Mouse (Mus musculus) lung, postnatal 0 days (tissue): Measurements from ENCODE around the gene Xrn1. TPM values are rescaled to one million over a fixed set of nuclear protein-coding genes. Genes with fewer than 3 reads are reported as not detected.

Source experiments
- ATAC-seq: fragments of 200-750 bp; cut with Nextera tagmentation; 2 replicates; pipeline ENCODE4 v1.8.0; 2017; ENCODE audit warnings: moderate library complexity
- DNase-seq: peaks from one replicate; pipeline ENCODE4 v3.0.0-alpha.2; 2016; ENCODE audit warnings: low spot score
- H3K27ac ChIP-seq: fragments of 300-500 bp; sonication (generic); 2 replicates; pipeline ENCODE4 v1.5.1; 2014; ENCODE audit warnings: antibody characterized with exemption, mild to moderate bottlenecking, low read length, mixed read lengths
- H3K27me3 ChIP-seq: fragments of 300-500 bp; sonication (generic); replicated peaks from 2 replicates; pipeline ENCODE4 v1.6.1; 2014; ENCODE audit warnings: low read length, mixed read lengths; ENCODE audit not compliant: insufficient read depth
- H3K36me3 ChIP-seq: fragments of 300-500 bp; sonication (generic); 2 replicates; pipeline ENCODE4 v1.6.1; 2014; ENCODE audit warnings: low read length, mixed read lengths; ENCODE audit not compliant: insufficient read depth
- H3K4me1 ChIP-seq: fragments of 300-500 bp; sonication (generic); 2 replicates; pipeline ENCODE4 v1.6.1; 2014; ENCODE audit warnings: antibody characterized with exemption, low read depth, low read length, mixed read lengths; ENCODE audit not compliant: insufficient read depth
- H3K4me2 ChIP-seq: fragments of 300-500 bp; sonication (generic); replicated peaks from 2 replicates; pipeline ENCODE4 v1.6.1; 2014; ENCODE audit warnings: low read depth, mild to moderate bottlenecking, low read length, moderate library complexity, mixed read lengths
- H3K4me3 ChIP-seq: fragments of 300-500 bp; sonication (generic); 2 replicates; pipeline ENCODE4 v1.5.1; 2014; ENCODE audit warnings: low read depth, low read length
- H3K9ac ChIP-seq: fragments of 300-500 bp; sonication (generic); replicated peaks from 2 replicates; pipeline ENCODE4 v1.6.1; 2014; ENCODE audit warnings: low read depth, mild to moderate bottlenecking
- H3K9me3 ChIP-seq: fragments of 300-500 bp; sonication (generic); 2 replicates; pipeline ENCODE4 v1.6.1; 2016; ENCODE audit warnings: low read length, mixed read lengths
- CTCF ChIP-seq: IDR thresholded peaks from 2 replicates; pipeline ENCODE4 v1.5.1; 2016; ENCODE audit warnings: antibody characterized with exemption, mild to moderate bottlenecking
- EP300 ChIP-seq: IDR thresholded peaks from 2 replicates; pipeline ENCODE4 v1.6.1; 2016; ENCODE audit warnings: antibody characterized with exemption, mild to moderate bottlenecking, control low read depth
- WGBS: fragments of 180-500 bp; shearing (Covaris S2); extraction: QIAGEN DNeasy Blood & Tissue Kit; methylation state at CpG from one replicate; pipeline ENCODE4 v1.1.7; 2014; 5-methylcytosine and 5-hydroxymethylcytosine counted together
- polyA plus RNA-seq: library from polyadenylated mRNA; unstranded; fragments of >200 nt; fragmentation: Nextera tagmentation; extraction: Ambion mirVana; gene quantifications from 2 replicates; pipeline ENCODE4 v1.2.1, GENCODE M21; 2015

The Xrn1 gene
- polyA plus RNA-seq, 1 experiment from 2014 or later, result 9.9 TPM

GRCm38 (mm10) chr9:96035371-96036086, 81.0 kb downstream of the Xrn1 start:
- TF ChIP-seq EP300 (no peak), CTCF (no peak)
- 85% methylated on average over 3 of the region's 3 CpGs for whole genome bisulfite sequencing

DNA sequence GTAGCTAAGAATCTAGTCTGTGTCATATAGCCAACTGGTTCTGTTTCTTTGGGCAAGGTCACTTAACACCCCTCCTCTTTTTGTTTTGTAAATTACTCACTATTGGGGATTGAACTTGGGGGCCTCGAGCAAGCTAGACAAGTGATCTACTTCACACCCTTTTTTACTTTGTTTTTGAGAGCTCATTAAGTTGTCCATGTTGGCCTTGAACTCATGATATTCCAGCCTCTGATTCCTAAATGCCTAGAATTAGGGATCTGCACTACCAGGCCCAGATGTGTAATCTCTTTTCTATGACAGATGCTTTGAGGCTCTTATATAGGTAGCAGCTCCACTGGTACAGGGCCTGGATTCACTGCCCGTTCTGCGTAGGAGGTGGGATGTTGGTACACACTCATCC, 89.7 kb downstream of the Xrn1 start:
- no peak overlapping the region for H3K27ac ChIP-seq
- no peak overlapping the region for H3K4me2 ChIP-seq
- H3K36me3 ChIP-seq, result peaks cover 42% of the 10 kb centered on the region
- ATAC-seq (no peak), DNase-seq (no peak)
- WGBS, result 86% methylated on average over 3 of the region's 3 CpGs
- TF ChIP-seq CTCF (no peak), EP300 (no peak)
- H3K9me3 ChIP-seq, result no peaks in the 10 kb centered on the region
- H3K9ac ChIP-seq, result no peak overlapping the region
- H3K27me3 ChIP-seq, result no peaks in the 10 kb centered on the region
- no peak overlapping the region for H3K4me3 ChIP-seq
- no peaks in the 10 kb centered on the region for H3K4me1 ChIP-seq

More at GRCm38 (mm10) chr9:96035371-96036086, 81.0 kb downstream of the Xrn1 start:
- Histone ChIP-seq H3K9ac (no peak overlapping the region), H3K9me3 (no peaks in the 10 kb centered on the region), H3K4me2 (no peak overlapping the region), H3K4me3 (no peak overlapping the region), H3K36me3 (peaks cover 7% of the 10 kb centered on the region; the same call in 1 of the 2 replicates), H3K4me1 (no peaks in the 10 kb centered on the region), H3K27me3 (no peaks in the 10 kb centered on the region), H3K27ac (no peak overlapping the region)
- ATAC-seq (no peak), DNase-seq (peak; percentile 6)

- no peak overlapping the region for H3K4me3 ChIP-seq
- ATAC-seq, result no peak
- no peak overlapping the region for H3K9ac ChIP-seq
- no peaks in the 10 kb centered on the region for H3K4me1 ChIP-seq
- 97% methylated on average over 3 of the region's 4 CpGs for WGBS
- peaks cover 33% of the 10 kb centered on the region; the same call in 1 of the 2 replicates for H3K36me3 ChIP-seq
- no peaks in the 10 kb centered on the region for H3K9me3 ChIP-seq
- no peak for DNase-seq
- TF ChIP-seq EP300, result no peak
- no peak for TF ChIP-seq CTCF
- no peak overlapping the region for H3K27ac ChIP-seq
- H3K27me3 ChIP-seq, result no peaks in the 10 kb centered on the region
- no peak overlapping the region for H3K4me2 ChIP-seq
These were observed 96.9 kb downstream of the Xrn1 start for GRCm38 (mm10) chr9:96051501-96051900.

GRCm38 (mm10) chr9:96054878-96055277, 100.3 kb downstream of the Xrn1 start:
- Histone ChIP-seq H3K9me3 (no peaks in the 10 kb centered on the region), H3K27ac (no peak overlapping the region), H3K36me3 (peaks cover 27% of the 10 kb centered on the region), H3K9ac (no peak overlapping the region), H3K4me3 (no peak overlapping the region), H3K4me1 (no peaks in the 10 kb centered on the region), H3K27me3 (no peaks in the 10 kb centered on the region), H3K4me2 (no peak overlapping the region)
- 85% methylated on average over 5 of the region's 5 CpGs for whole genome bisulfite sequencing
- DNase-seq (no peak), ATAC-seq (no peak)
- TF ChIP-seq EP300 (no peak), CTCF (no peak)

DNA sequence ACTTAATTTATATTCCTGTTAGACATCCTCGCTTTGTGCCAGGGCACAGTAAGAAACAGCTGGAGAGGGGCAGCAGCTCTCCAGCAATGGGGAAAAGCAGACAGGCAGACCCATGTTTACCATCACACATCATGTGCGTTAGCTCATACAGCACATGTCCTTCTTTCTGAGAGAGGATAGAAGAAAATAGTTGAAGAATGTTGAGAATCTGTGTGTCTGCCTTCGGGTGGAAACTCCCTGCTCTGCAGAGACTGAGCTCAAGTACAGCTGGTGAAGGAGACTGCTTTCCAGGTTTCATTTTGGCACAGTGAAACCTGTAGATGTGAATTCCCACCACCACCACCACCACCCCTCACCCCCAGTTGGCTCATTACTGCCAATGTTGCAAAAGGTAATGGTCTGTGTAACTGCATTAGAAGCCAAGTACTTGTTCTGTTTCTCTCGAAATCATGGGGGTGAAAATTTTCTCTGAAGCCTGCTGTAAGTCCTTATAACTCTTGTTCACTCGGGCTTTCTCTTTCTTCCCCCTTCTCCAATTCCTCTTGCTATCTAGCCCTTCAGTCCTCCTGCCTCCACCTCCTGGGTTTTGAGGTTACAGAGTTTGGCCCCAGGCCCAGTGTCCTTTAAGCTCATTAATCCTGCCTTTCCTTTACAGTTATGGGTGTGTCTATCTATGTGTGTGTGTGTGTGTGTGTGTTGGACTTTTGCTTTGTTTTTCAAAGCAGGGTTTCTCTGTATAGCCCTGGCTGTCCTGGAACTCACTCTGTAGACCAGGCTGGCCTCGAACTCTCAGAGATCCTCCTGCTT, 102.1 kb downstream of the Xrn1 start:
- Histone ChIP-seq H3K27ac (0 out of 2 replicates have a peak overlapping the region, but pooled peaks have one; percentile 9), H3K4me2 (no peak overlapping the region), H3K4me1 (no peaks in the 10 kb centered on the region), H3K36me3 (peaks cover 17% of the 10 kb centered on the region), H3K27me3 (no peaks in the 10 kb centered on the region), H3K9me3 (no peaks in the 10 kb centered on the region), H3K4me3 (no peak overlapping the region), H3K9ac (no peak overlapping the region)
- peak; percentile 27 for DNase-seq
- WGBS, result 59% methylated on average over 6 of the region's 6 CpGs
- peak; percentile 54 for ATAC-seq
- TF ChIP-seq CTCF, result no peak
- no peak for TF ChIP-seq EP300

DNA sequence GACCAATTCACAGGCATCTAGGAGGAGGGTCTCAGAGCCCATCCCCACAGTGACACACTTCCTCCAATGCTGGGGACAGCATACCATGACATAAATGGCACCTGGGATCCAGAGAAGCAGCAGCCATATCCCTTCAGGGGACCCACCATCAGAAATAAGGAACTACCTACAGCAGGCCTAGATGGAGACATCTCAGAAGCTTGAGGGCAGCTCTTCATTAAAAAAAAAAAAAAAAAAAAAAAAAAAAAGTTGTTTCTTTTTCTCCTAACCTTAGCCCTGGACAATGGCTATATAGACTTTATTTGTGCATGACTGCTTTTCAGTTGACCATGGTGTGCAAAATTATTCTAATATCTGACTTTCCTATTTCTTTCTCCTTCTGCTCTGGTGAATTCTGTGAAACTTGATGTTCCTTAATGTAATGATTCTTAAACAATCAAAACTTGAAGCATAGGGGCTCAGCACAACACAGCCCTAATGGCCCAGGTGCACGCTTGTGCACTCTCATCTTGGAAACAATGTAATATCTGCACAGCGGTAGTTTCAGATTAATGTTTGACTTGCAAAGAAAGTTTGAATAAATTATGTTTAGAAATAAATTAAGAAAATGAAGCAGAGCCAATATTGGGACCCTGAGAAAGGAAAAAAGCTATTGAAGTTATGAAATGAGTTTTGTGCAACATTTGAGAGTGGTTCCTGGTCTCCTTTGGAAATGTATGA, 108.7 kb downstream of the Xrn1 start:
- Histone ChIP-seq H3K27ac (no peak overlapping the region), H3K4me2 (no peak overlapping the region), H3K27me3 (no peaks in the 10 kb centered on the region), H3K36me3 (peaks cover 7% of the 10 kb centered on the region), H3K9me3 (no peaks in the 10 kb centered on the region), H3K9ac (no peak overlapping the region), H3K4me3 (no peak overlapping the region), H3K4me1 (no peaks in the 10 kb centered on the region)
- 72% methylated on average over 2 of the region's 2 CpGs for WGBS
- no peak for ATAC-seq
- DNase-seq, result no peak
- TF ChIP-seq EP300, result no peak
- TF ChIP-seq CTCF, result no peak
